Mouse (Mus musculus): ENCODE data around the gene Sec14l3.

GRCm38 (mm10) chr11:4123922-4124321 lies 59.3 kb downstream of the Sec14l3 start:
- TF ChIP-seq MEF2A (IDR thresholded peaks at IDR 0.05; ENCODE audit: extremely low read depth, insufficient replicate concordance, low read depth, low read length, poor library complexity, severe bottlenecking) (no peak), POLR2A (IDR thresholded peaks at IDR 0.05; ENCODE audit: control insufficient read depth in 1 of 2, insufficient read depth in 1 of 2, low read depth in 1 of 2, low read length in 2 of 2, poor library complexity in 1 of 2) (no peak), CHD2 (IDR thresholded peaks at IDR 0.05; ENCODE audit: low read length) (no peak), CTCF (IDR thresholded peaks at IDR 0.05 in 2 of 3, conservative IDR thresholded peaks at IDR 0.05 in 1 of 3; ENCODE audit: control insufficient read depth in 1 of 3, insufficient read depth in 1 of 3, low read depth in 2 of 3, low read length in 3 of 3, poor library complexity in 1 of 3, severe bottlenecking in 1 of 3) (peak; percentile 91 to 96 (median 95)), EP300 (IDR thresholded peaks at IDR 0.05; ENCODE audit: low read depth in 1 of 2, low read length in 2 of 2) (no peak), MXI1 (IDR thresholded peaks at IDR 0.05; ENCODE audit: low read depth, low read length) (no peak)
